23 mouse cellular contexts compared by ENCODE assay signal in the genomic region with DNA sequence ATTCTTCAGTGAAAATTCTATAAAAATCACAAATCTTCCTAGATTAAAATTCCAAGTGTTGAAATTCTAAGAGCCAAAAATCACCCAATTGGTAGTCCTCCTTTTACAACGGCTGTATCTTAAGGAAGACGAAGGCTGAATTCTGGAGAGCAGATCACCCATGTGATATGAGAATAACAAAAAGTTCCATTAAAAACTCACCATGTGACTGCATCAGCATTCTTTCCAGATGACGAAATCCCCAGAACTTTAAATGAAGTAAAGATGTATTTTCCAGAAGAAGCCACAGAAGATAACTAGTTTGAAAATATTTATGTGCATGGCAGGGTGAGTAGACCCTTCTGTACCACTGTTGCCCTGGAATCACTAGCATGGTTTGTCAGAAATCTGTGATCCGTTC.
DNase-seq lines count a peak whose midpoint lies in the region; ATAC-seq and TF ChIP-seq lines count a peak whose summit lies in the region.
"Had no signal": no experiment of that assay in that cellular context is flagged by ENCODE, and none has a peak within 500 bp of the region (broad histone marks: within the 10 kb centered on the region; RNA-seq: fewer than 3 reads in every experiment).

No protein-coding gene starts in this region.

- intact Hi-C loops in gastrocnemius, adult 2 months (cut with DNase I) = no loop called here
- intact Hi-C loops in left cerebral cortex, postnatal 4 days (cut with DNase I) = no loop called here

- WGBS in limb, embryonic 14.5 days = 66% methylated on average over 4 of the region's 4 CpGs
- 89% methylated on average over 4 of the region's 4 CpGs for WGBS in limb, embryonic 10.5 days

- no peaks in the 10 kb centered on the region for H3K36me3 ChIP-seq in limb, embryonic 14.5 days (ENCODE audit: control insufficient read depth, insufficient read depth, low read length)
- H3K36me3 ChIP-seq in limb, embryonic 10.5 days = no peaks in the 10 kb centered on the region
- H3K36me3 ChIP-seq: embryonic facial prominence, embryonic 13.5 days; forebrain, embryonic 15.5 days; G1E had no signal

- H3K27ac ChIP-seq in gastrocnemius, adult 2 months = peak overlapping the region; percentile 38
- no peak overlapping the region for H3K27ac ChIP-seq in limb, embryonic 14.5 days (replicated peaks; ENCODE audit: low read depth, low read length)
- no peak overlapping the region for H3K27ac ChIP-seq in limb, embryonic 10.5 days
- H3K27ac ChIP-seq: forebrain, embryonic 13.5 days; forebrain, embryonic 15.5 days had no signal

- no peak overlapping the region for H3K9ac ChIP-seq in limb, embryonic 14.5 days (ENCODE audit: low read depth, low read length, severe bottlenecking)
- H3K9ac ChIP-seq: embryonic facial prominence, embryonic 13.5 days; forebrain, embryonic 13.5 days; forebrain, embryonic 15.5 days; forebrain, postnatal 0 days had no signal

- H3K9me3 ChIP-seq in limb, embryonic 14.5 days (ENCODE audit: control insufficient read depth, low read length) = no peaks in the 10 kb centered on the region
- H3K9me3 ChIP-seq in limb, embryonic 10.5 days (replicated peaks) = no peaks in the 10 kb centered on the region
- H3K9me3 ChIP-seq: embryonic facial prominence, embryonic 13.5 days; forebrain, embryonic 13.5 days; forebrain, embryonic 15.5 days had no signal

- H3K4me1 ChIP-seq in limb, embryonic 14.5 days (ENCODE audit: control insufficient read depth, insufficient read depth, low read length) = peaks cover 6% of the 10 kb centered on the region; the same call in 1 of the 2 replicates
- H3K4me1 ChIP-seq in limb, embryonic 10.5 days = peaks cover 33% of the 10 kb centered on the region
- H3K4me1 ChIP-seq: forebrain, embryonic 13.5 days; forebrain, embryonic 15.5 days had no signal

- H3K4me2 ChIP-seq in limb, embryonic 14.5 days (replicated peaks; ENCODE audit: low read depth, low read length, severe bottlenecking) = no peak overlapping the region
- H3K4me2 ChIP-seq: embryonic facial prominence, embryonic 13.5 days; forebrain, embryonic 13.5 days; forebrain, embryonic 15.5 days had no signal

- no peaks in the 10 kb centered on the region for H3K27me3 ChIP-seq in limb, embryonic 14.5 days (ENCODE audit: control insufficient read depth, insufficient read depth, low read length)
- no peaks in the 10 kb centered on the region for H3K27me3 ChIP-seq in limb, embryonic 10.5 days (ENCODE audit: low read depth, poor library complexity, severe bottlenecking)
- H3K27me3 ChIP-seq: forebrain, embryonic 13.5 days; forebrain, embryonic 15.5 days; Patski had no signal

- TF ChIP-seq POLR2A in limb, embryonic 14.5 days (IDR thresholded peaks at IDR 0.05; ENCODE audit: borderline replicate concordance, extremely low read depth, insufficient read depth, insufficient read length) = no peak

- TF ChIP-seq CTCF in gastrocnemius, adult 2 months (IDR thresholded peaks at IDR 0.05) = no peak

- DNase-seq in gastrocnemius, adult 2 months = no peak
- DNase-seq in gastrocnemius, postnatal 25 days = no peak
- DNase-seq in limb, embryonic 14.5 days (ENCODE audit: low spot score) = peak; percentile 39
- no peak for DNase-seq in limb, embryonic 10.5 days (ENCODE audit: low spot score)
- DNase-seq in 3T3-L1 (ENCODE audit: low read depth, low spot score) = peak; percentile 58
- no peak for DNase-seq in left cerebral cortex, postnatal 4 days
- DNase-seq: adrenal gland, adult 8-10 months; adrenal gland, postnatal 14 days; adrenal gland, postnatal 36 days; B cell, adult 2 months; cerebellum, adult 11-12 months; cerebellum, adult 2 months; cerebellum, adult 9-10 months; cerebellum, postnatal 10 days; cerebellum, postnatal 25 days; forebrain, postnatal 0 days had no signal

- no peak for ATAC-seq in limb, embryonic 14.5 days (ENCODE audit: low FRiP score, low read depth)
- ATAC-seq: activated CD4-positive, CD25-positive, alpha-beta regulatory T cell, adult 4 months; CD4-positive, CD25-positive, alpha-beta regulatory T cell, adult 4 months; forebrain, embryonic 13.5 days; forebrain, embryonic 15.5 days; forebrain, postnatal 0 days; Patski had no signal

- H3K4me3 ChIP-seq in gastrocnemius, adult 2 months = no peak overlapping the region
- H3K4me3 ChIP-seq in limb, embryonic 14.5 days (replicated peaks; ENCODE audit: low read length) = no peak overlapping the region
- no peak overlapping the region for H3K4me3 ChIP-seq in limb, embryonic 10.5 days
- H3K4me3 ChIP-seq: embryonic facial prominence, embryonic 13.5 days; forebrain, embryonic 13.5 days; forebrain, embryonic 15.5 days had no signal

Comparison
In these comparisons a context has a peak if more than half of its experiments do, and no peak if none do; other contexts are left out.
1. DNase-seq: peak in limb, embryonic 14.5 days (single experiment) and 3T3-L1 (single experiment); none in gastrocnemius, adult 2 months (single experiment), gastrocnemius, postnatal 25 days (single experiment), limb, embryonic 10.5 days (single experiment) and left cerebral cortex, postnatal 4 days (single experiment).